Mouse (Mus musculus): ENCODE results near the gene Rad51c.
A peak's percentile ranks its signal among the peaks of the same experiment; 100 is the strongest.
"Not testable (repeated sequence)": the region's sequence is repeated elsewhere in the genome, so short reads cannot be mapped to it uniquely, and the experiment has no call there.

Gene Rad51c

GRCm38 (mm10) chr11:87404876-87405275 is at the start of gene Rad51c, which contains the start of gene Tex14:
Gene Rad51c (minus strand): TSS chr11:87404954.
Gene Tex14 (plus strand): TSS chr11:87405065.
- DNase-seq: peak; percentile 24

DNA sequence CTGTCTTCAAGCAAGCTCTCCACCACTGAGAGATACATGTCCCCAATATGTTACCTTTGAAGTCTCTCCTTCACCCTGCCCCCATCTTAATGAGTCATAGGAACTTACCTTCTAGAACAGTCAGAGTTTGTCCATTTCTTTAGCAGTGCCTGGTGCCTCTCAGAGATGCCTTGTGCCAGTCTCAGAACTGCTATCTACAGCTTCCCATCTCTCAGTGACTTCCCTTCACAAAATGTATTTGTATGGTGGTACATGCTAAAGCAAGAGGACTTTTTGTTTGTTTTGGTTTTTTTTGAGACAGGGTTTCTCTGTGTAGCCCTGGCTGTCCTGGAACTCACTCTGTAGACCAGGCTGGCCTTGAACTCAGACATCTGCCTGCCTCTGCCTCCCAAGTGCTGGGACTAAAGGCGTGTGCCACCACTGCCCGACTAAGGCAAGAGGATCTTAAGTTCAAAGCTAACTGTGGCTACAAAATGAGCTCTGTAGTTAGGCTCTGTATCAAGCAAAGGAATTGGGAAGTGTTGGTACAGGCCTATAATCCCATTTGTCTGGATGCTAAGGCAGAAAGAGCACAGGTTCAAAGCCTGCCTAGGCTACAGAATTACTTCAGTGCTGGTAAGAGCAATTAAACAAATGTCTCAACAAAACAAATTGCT is 49.4 kb upstream of the Rad51c start:
- DNase-seq: no peak

- DNase-seq: peak; percentile 62
These were observed 48.7 kb upstream of the Rad51c start for GRCm38 (mm10) chr11:87453216-87454034.

DNA sequence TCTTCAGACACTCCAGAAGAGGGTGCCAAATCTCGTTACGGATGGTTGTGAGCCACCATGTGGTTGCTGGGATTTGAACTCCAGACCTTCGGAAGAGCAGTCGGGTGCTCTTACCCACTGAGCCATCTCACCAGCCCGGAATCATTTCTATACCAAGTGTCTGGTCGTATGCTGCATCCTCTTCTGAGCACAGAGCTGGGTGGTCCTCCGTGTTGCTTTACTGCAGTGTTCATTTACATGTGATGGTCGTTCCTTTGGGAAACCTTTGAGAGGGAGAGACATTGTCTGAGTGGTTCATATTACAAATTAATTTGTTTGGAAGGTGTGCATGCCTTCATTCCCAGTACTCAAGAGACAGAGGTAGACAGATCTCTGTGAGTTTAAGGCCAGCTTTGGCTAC is 48.0 kb upstream of the Rad51c start:
- not testable (repeated sequence) for DNase-seq

- not testable (repeated sequence) for DNase-seq
These were observed 45.1 kb upstream of the Rad51c start for GRCm38 (mm10) chr11:87449847-87450246.

GRCm38 (mm10) chr11:87449200-87449547 is 44.4 kb upstream of the Rad51c start:
- DNase-seq: no peak

DNA sequence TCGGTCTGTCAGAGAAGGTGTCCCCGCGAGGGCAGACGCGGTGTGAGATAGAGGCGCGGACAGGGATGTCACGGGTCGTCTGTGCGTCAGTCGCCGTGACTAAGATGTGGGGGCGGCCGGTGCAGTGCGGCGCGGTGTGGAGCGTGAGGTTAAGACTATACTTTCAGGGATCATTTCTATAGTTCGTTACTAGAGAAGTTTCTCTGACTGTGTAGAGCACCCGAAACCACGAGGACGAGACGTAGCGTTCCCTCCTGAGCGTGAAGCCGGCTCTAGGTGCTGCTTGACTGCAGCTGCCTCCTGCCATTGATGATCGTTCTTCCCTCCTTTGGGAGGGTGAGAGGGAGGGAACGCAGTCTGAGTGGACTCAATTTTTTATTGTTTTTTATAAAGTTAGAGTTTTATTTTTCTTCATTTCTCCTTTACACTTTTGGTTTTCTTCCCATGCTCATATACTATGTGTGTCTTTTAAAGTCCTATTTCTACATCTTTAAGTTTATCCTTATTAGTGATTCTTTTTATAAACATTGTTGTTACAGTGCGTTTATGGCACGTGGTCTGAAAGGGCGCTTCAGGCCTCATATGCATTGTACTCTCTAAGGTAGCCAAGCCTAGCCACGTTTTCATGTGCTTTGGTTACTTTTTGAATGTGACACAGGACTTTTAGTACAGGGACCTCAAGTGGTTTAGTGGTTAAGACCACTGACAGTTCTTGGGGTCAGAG is 43.9 kb upstream of the Rad51c start:
- peak; percentile 57 for DNase-seq

- DNase-seq: peak; percentile 96
These were observed 43.3 kb upstream of the Rad51c start for GRCm38 (mm10) chr11:87448081-87448475.

DNA sequence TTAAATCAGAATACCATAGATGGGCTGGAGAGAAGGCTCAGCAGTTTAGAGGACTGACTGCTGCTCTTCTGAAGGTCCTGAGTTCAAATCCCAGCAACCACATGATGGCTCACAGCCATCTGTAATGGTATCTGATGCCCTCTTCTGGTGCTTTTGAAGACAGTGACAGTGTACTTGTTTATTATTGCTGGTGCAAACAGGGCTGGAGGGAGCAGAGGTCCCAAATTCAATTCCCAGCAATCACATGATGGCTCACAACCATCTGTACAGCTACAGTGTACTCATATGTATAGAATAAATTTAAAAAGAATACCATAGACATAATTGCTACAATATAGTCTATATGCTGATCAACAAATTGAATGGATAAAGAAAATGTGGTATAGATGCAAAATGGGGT is 42.7 kb upstream of the Rad51c start:
- DNase-seq: no peak

GRCm38 (mm10) chr11:87446159-87446558 is 41.4 kb upstream of the Rad51c start:
- no peak for DNase-seq

DNA sequence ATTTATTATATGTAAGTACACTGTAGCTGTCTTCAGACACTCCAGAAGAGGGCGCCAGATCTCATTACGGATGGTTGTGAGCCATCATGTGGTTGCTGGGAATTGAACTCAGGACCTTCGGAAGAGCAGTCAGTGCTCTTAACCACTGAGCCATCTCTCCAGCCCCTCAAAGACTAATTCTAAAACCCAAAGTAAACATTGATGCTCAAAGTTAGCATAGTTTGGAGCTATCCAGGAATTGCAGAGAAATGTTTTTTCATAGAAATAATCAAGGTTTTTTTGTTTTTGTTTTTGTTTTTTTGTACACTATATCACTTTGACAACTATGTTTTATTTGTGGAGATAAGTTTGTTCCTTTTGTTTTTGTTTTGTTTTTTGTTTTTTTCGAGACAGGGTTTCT is 40.8 kb upstream of the Rad51c start:
- DNase-seq: not testable (repeated sequence)

GRCm38 (mm10) chr11:87444735-87445428 is 40.1 kb upstream of the Rad51c start:
- DNase-seq: no peak

- not testable (repeated sequence) for DNase-seq
These were observed 39.3 kb upstream of the Rad51c start for GRCm38 (mm10) chr11:87444056-87444455.

DNA sequence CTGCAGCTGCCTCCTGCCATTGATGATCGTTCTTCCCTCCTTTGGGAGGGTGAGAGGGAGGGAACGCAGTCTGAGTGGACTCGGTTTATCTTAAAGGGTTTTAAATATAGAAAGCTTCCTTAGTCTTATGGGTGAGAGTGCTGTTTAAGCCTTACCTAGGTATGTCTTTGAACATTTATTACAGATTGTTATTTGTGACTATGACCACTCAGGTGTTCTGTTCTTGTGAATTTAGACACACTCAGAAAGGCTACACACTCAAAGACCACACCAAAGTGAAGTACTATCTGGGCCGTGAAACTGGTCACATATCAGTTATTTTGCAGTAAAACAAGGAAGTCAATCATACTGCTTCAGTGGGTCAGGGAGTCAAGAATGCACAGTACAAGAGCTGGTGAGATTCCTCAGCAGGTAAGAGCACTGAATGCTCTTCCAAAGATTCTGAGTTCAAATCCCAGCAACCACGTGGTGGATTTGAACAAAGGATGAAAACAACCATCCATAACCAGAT is 38.7 kb upstream of the Rad51c start:
- DNase-seq: peak; percentile 69

GRCm38 (mm10) chr11:87442643-87443372 is 38.1 kb upstream of the Rad51c start:
- peak; percentile 86 for DNase-seq

DNA sequence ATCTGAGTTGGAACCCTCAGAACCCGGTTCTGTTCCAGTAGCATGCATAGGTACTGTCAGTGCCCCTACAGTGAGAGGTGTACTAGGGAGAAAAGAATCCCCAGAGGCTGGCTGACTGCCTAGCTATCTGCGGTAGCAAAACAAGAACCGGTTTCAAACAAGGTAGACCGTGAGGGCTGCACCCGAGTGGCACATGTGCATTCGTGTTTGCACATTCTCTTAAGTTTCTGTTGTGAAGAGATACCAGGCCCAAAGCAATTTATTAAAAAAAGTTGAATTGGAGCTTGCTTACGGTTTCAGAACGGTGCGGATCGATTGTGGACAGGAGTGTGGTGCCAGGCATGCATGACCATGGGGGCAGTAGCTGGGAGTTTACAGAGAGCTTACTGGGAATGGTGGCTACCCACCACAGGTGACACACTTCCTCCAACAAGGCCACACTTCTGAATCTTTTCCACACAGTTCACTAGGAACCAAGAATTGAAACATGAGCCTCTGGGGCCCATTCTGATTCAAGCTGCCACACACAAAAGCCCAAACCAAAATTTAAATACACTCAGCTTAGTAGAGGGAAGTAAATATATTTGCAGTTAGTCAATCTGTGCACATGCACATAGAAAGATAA is 35.2 kb upstream of the Rad51c start:
- no peak for DNase-seq

DNA sequence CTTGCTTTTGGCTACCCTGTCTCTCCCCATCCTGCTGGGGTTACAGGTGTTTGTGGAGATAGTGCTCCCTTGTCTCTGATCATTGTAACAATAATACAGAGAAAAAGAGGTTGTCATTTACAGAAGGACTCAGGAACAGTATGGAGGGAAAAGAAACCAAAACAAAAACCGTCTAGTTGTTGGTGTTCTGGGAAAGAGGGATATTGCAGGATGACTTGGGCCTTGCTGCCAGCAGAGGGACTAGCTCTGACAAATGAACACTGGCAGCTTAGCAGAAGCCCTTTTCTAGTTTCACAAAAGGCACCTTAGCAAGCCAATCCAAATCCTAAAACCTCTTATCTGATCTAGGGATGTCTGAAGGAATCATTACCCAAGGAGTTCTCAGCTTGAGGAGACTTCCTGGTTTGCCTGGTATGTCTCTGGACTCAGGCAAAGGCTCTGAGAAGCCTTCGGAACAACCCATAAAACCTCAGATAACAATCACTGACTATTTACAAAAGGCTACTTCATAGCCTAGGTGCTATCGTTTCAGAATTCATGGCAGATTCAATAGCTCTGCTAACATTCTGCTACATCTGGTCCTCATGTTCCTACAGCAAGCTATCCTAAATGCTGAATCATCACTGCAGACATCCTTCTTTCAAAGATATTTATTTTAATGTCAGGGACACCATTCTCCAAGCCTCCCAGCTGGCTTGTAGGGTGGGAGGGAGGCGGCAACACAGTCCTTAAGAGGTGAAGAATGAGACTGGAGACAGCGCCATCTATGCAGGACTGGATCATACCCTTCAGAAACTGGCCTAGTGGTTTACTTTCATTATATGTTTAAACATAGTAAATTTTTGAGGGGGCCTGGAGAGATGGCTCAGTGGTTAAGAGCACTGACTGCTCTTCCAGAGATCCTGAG is 31.8 kb upstream of the Rad51c start:
- no peak for DNase-seq

DNA sequence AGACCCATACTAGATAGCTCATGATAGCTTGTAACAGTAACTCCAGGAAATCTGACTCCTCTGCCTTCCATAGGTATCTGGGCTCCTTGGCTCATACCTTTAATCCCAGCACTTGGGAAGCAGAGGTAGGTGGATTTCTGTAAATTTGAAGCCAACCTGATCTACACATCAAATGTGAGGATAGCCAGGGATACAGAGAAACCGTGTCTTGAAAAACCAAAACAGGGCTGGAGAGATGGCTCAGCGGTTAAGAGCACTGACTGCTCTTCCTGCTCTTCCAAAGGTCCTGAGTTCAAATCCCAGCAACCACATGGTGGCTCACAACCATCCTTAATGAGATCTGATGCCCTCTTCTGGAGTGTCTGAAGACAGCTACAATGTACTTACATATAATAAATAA is 30.4 kb upstream of the Rad51c start:
- DNase-seq: not testable (repeated sequence)

DNA sequence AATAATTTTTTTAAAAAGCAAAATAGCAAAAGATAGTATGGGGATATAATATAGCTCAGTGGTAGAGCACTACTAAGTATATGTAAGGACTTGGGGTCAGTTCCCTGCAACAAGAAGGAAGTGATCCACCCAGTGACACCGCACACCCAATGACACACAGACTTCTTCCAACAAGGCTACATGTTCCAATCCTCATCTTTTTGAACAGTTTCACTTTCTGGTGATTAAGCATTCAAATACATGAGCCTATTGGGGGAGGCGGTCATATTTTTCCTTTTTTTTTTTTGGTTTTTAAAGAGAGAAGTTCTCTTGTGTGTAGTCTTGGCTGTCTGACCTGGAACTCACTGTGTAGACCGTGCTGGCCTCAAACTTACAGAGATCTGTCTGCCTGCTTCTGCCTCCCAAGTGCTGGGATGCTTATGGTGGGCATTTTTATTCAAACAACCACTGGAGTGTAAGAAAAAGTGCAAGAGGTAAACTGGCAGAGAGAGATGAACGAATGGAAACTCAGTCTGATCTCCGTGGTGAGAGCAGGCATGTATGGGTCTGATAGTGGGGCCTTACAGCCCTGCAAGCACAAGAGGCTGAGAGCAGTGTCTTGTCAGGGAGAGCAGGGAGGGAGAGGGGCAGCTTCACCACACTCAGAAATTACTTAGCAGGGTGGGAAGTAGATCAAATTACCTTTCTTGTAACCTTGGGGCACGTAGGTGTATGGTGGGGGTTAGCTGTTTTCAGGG is 28.3 kb upstream of the Rad51c start:
- DNase-seq: no peak

DNA sequence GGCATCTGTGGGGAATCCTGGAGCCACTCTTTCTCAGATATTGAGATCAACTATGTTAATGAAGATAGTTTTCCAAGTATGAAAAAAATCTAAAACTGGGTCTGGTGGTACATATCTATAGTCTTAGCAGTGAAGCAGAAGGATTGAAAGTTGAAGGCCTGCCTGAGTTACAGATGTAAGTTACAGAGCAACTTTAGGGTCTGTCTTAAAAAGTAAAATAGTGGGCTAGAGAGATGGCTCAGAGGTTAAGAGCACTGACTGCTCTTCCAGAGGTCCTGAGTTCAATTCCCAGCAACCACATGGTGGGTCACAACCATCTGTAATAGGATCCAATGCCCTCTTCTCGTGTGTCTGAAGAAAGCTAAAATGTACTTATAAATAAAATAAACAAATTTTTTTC is 27.7 kb upstream of the Rad51c start:
- no peak for DNase-seq
